Mouse (Mus musculus) bone marrow, adult 2 months (tissue): ENCODE measurements at regions not wholly inside any gene's neighbourhood (a gene's known extent, or its start where the extent isn't known, plus 50 kb on each side); places are given as distances from the start of the nearest gene placed in this dataset.

ENCODE experiments used
- CTCF ChIP-seq: fragments of 200-500 bp; IDR thresholded peaks from 2 replicates; pipeline ENCODE4 v1.5.1; 2011; ENCODE audit warnings: low read length, control low read depth; ENCODE audit not compliant: control insufficient read depth, insufficient read depth
- POLR2A ChIP-seq: fragments of 200-500 bp; IDR thresholded peaks from 2 replicates; pipeline ENCODE4 v1.6.1; 2011; ENCODE audit warnings: low read depth, mild to moderate bottlenecking, control low read depth, low read length, borderline replicate concordance; ENCODE audit not compliant: control insufficient read depth

DNA sequence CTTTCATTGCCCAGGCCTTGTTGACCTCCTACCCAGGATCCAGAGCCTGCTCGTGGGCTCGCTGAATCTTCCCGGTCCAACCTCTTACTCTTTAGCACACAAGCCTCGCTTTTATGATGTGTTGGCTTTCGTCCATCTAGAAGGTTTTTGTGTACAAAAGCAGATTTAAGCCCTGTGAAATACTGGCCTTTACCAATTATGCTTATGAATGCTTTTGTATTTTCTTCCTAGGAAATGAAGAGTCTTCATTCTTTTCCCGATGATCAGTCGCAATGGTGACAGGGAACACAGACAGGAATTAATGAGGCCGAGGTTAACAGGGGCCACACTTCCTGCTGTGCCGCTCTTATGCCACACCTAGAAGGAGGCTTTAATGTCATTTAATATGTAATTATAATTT lies 227.4 kb upstream of the Gadl1 start:
- no peak for TF ChIP-seq POLR2A
- no peak for TF ChIP-seq CTCF
